Mouse (Mus musculus) adrenal gland, postnatal 14 days (tissue): ENCODE measurements around the gene Vwde. TPM values are rescaled to one million over a fixed set of nuclear protein-coding genes. Genes with fewer than 3 reads are reported as not detected.
A peak's percentile ranks its signal among the peaks of the same experiment; 100 is the strongest.

Source experiments
- DNase-seq: peaks from one replicate; pipeline ENCODE4 v3.0.0; 2021; ENCODE audit warnings: mixed read lengths
- long read RNA-seq, 2 experiments: library from polyadenylated mRNA; stranded (forward); transcript quantifications; one replicate each; pipeline ENCODE4 v2.0.0; 2021
- total RNA-seq: library from RNA; stranded (reverse); gene quantifications from 2 replicates; pipeline ENCODE4 v1.2.3, GENCODE M21; 2021

Gene Vwde
- total RNA-seq: 0.08 TPM in 1 of 2 replicates, not detected in the other
- long read RNA-seq, experiment 1: 0 reads
- long read RNA-seq, experiment 2: 0 reads

- DNase-seq: peak; percentile 7
These were observed at the start of gene Vwde for GRCm38 (mm10) chr6:13224596-13225227. TSS of gene Vwde (minus strand) at chr6:13224965.

- DNase-seq: no peak
These were observed 30.6 kb upstream of the Vwde start for GRCm38 (mm10) chr6:13255341-13255740.

- no peak for DNase-seq
These were observed 23.7 kb upstream of the Vwde start for GRCm38 (mm10) chr6:13248317-13248969.

- no peak for DNase-seq
These were observed 18.6 kb downstream of the Vwde start for GRCm38 (mm10) chr6:13206157-13206556.

GRCm38 (mm10) chr6:13197486-13197885 lies 27.3 kb downstream of the Vwde start:
- DNase-seq: no peak

DNA sequence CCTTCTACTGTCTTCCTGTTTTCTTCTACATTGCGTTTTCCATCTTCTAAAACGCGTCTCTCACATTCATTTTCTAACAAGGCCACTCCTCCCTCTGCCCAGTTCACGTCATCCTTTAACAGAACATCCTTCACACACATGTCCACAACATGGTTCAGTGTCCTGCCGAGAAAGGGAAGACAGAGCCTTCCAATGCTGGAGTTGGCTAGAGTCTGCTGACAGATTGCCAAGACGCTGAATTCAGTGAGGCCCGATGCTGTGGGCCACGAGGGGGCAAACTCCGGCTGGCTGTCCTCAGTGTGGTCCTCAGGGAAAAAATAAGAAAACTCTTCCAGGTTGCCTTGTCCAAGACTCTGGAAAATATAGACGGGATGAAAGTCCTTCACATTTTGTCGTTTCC lies 37.9 kb downstream of the Vwde start:
- no peak for DNase-seq

- no peak for DNase-seq
These were observed 44.7 kb downstream of the Vwde start for GRCm38 (mm10) chr6:13180061-13180460.

DNA sequence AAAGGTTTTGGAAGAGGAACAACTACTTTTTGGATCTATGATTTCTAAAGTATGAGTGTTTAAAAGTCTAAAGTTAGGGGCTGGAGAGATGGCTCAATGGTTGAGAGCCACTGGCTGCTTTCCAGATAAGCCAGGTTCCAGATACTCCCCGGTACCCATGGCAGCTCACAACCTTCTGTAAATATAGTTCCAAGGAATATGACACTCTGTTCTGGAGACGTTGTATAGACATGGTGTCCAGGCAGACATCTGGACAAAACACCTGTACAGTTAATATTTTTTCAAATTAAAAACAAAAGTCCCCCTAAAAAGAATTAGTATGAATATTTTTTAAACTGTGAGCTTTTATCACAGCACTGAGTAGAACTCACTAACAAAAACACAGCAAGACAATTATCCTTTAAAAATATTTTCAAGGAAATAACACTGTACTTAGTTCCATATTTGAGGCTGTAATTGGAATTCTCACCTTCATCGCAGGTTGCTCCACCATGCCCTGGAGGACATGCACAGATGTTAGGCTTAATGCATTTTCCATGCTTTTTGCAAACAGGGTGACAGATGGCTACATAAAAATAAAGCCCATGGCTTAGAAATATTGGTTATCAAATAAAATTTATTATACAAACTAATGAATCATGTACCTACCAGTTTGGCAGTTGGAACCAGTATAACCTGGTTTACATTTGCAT lies 55.2 kb downstream of the Vwde start:
- no peak for DNase-seq

- DNase-seq: no peak
These were observed 58.4 kb downstream of the Vwde start for GRCm38 (mm10) chr6:13166240-13166937.

GRCm38 (mm10) chr6:13159437-13159836 lies 65.3 kb downstream of the Vwde start:
- no peak for DNase-seq

GRCm38 (mm10) chr6:13153888-13154697 lies 70.7 kb downstream of the Vwde start:
- no peak for DNase-seq

GRCm38 (mm10) chr6:13152062-13152640 lies 72.6 kb downstream of the Vwde start:
- DNase-seq: peak; percentile 40

- no peak for DNase-seq
These were observed 87.5 kb downstream of the Vwde start for GRCm38 (mm10) chr6:13137255-13137654.

DNA sequence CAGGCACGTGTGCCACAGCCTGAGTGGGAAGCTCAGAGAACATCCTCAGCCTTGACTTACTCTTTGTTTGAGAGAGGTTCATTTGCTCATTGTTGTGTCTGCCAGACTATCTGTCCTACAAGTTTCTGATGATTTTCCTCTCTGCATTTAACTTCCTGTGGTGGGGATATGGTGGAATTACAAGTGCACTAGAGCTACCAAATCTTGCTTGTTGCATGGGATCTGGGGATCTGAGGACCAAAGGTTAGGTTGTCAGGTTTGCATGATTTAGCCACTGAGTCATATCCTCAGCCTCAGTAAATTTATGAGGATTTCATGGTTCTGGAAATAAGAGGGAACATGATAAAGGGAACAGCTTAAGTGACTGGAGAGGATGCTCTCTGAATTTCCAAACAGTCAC lies 116.1 kb downstream of the Vwde start:
- no peak for DNase-seq

Other genes with a start within 250 kb of the Vwde start
- gene Tmem106b, start 155.2 kb downstream of the Vwde start, total RNA-seq: 144 and 152 TPM in 2 replicates